Mouse (Mus musculus) fat pad, adult 2 months (tissue): ENCODE data around the gene Utp14a.

Experiments
- DNase-seq: peaks from one replicate; pipeline ENCODE4 v3.0.0-alpha.2; 2011; ENCODE audit warnings: low read depth, low spot score; ENCODE audit errors: extremely low read depth

Gene Utp14a

GRCm38 (mm10) chrX:48310706-48311517, 54.2 kb downstream of the Utp14a start:
- DNase-seq: no peak

- DNase-seq: no peak
These were observed 55.1 kb downstream of the Utp14a start for GRCm38 (mm10) chrX:48311727-48312126.

GRCm38 (mm10) chrX:48314530-48315079, 57.9 kb downstream of the Utp14a start:
- no peak for DNase-seq

- no peak for DNase-seq
These were observed 60.8 kb downstream of the Utp14a start for GRCm38 (mm10) chrX:48317444-48317843.

- no peak for DNase-seq
These were observed 61.5 kb downstream of the Utp14a start for GRCm38 (mm10) chrX:48318194-48318593.
